Mouse (Mus musculus) embryonic facial prominence, embryonic 11.5 days (tissue): Measurements from ENCODE around the gene Mprip. TPM values are rescaled to one million over a fixed set of nuclear protein-coding genes. Genes with fewer than 3 reads are reported as not detected.
"Not testable (repeated sequence)": the region's sequence is repeated elsewhere in the genome, so short reads cannot be mapped to it uniquely, and the experiment has no call there.

Source experiments
- ATAC-seq: fragments of 200-750 bp; cut with Nextera tagmentation; replicated peaks from 2 replicates; pipeline ENCODE4 v1.8.0; 2017; ENCODE audit warnings: low read depth; ENCODE audit not compliant: insufficient number of reproducible peaks, low FRiP score, low TSS enrichment
- DNase-seq: peaks from one replicate; pipeline ENCODE4 v3.0.0-alpha.2; 2015; ENCODE audit warnings: low spot score
- H3K27ac ChIP-seq: fragments of 300-500 bp; sonication (generic); replicated peaks from 2 replicates; pipeline ENCODE4 v1.5.1; 2014; ENCODE audit warnings: mild to moderate bottlenecking, low read depth, low read length, control low read depth
- H3K27me3 ChIP-seq: fragments of 300-500 bp; sonication (generic); 2 replicates; pipeline ENCODE4 v1.6.1; 2014; ENCODE audit warnings: mild to moderate bottlenecking, low read length, moderate library complexity, mixed read lengths; ENCODE audit not compliant: control insufficient read depth, insufficient read depth
- H3K36me3 ChIP-seq: fragments of 300-500 bp; sonication (generic); replicated peaks from 2 replicates; pipeline ENCODE4 v1.6.1; 2014; ENCODE audit warnings: low read depth, mild to moderate bottlenecking, low read length, moderate library complexity, mixed read lengths; ENCODE audit not compliant: control insufficient read depth, insufficient read depth
- H3K4me1 ChIP-seq: fragments of 300-500 bp; sonication (generic); 2 replicates; pipeline ENCODE4 v1.6.1; 2014; ENCODE audit warnings: low read length, mixed read lengths; ENCODE audit not compliant: control insufficient read depth, insufficient read depth
- H3K4me2 ChIP-seq: fragments of 300-500 bp; sonication (generic); 2 replicates; pipeline ENCODE4 v1.6.1; 2014; ENCODE audit warnings: low read depth, mild to moderate bottlenecking, control low read depth, low read length, moderate library complexity
- H3K4me3 ChIP-seq: fragments of 300-500 bp; sonication (generic); 2 replicates; pipeline ENCODE4 v1.5.1; 2014; ENCODE audit warnings: low read depth, low read length, control low read depth
- H3K9ac ChIP-seq: fragments of 300-500 bp; sonication (generic); replicated peaks from 2 replicates; pipeline ENCODE4 v1.6.1; 2014; ENCODE audit warnings: mild to moderate bottlenecking, control low read depth, low read length
- H3K9me3 ChIP-seq: fragments of 300-500 bp; sonication (generic); replicated peaks from 2 replicates; pipeline ENCODE4 v1.6.1; 2016; ENCODE audit warnings: mild to moderate bottlenecking, low read length, inconsistent platforms, mixed read lengths; ENCODE audit not compliant: control insufficient read depth
- WGBS: fragments of 180-500 bp; shearing (Covaris S2); extraction: QIAGEN DNeasy Blood & Tissue Kit; methylation state at CpG from one replicate; pipeline ENCODE4 v1.1.7; 2014; 5-methylcytosine and 5-hydroxymethylcytosine counted together
- polyA plus RNA-seq: library from polyadenylated mRNA; unstranded; fragments of >200 nt; fragmentation: Nextera tagmentation; extraction: Ambion mirVana; gene quantifications from 2 replicates; pipeline ENCODE4 v1.2.1, GENCODE M21; 2014

Gene Mprip
- polyA plus RNA-seq: 63.9 and 64.8 TPM in 2 replicates

DNA sequence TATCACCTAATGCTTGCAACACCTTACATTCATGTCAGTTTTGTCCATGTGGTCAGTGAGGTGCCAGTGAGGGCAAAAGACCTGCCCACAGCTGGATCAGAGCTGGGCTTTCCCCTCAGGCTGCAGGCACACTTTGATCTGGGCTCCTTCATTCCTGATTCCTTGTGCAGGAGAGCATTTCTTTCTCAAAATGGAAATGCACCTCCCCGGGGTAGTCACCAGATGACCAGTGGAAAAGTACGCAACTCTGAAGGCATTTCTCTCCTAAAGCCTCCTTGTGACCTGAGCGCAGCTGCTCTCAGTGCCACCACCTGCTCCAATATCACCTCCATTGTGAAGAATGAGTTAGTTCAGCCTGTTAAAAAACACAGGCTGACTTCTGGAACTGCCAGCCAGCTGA is at the start of gene Mprip:
TSS of gene Mprip (plus strand) at position 301 of the 400 bp plus-strand sequence.
- H3K4me2 ChIP-seq: peak within 1 kb of the TSS; percentile 71
- DNase-seq (no peak), ATAC-seq (no peak)
- peak within 1 kb of the TSS; percentile 70 for H3K4me3 ChIP-seq
- no peaks in the 10 kb centered on the region for H3K27me3 ChIP-seq
- H3K4me1 ChIP-seq: peaks cover 4% of the 10 kb centered on the region; the same call in 1 of the 2 replicates
- H3K9me3 ChIP-seq: no peaks in the 10 kb centered on the region
- H3K9ac ChIP-seq: peak within 1 kb of the TSS; percentile 89
- no peak within 1 kb of the TSS for H3K27ac ChIP-seq
- WGBS: 58% methylated on average over 3 of the region's 3 CpGs
- no peaks in the 10 kb centered on the region for H3K36me3 ChIP-seq

DNA sequence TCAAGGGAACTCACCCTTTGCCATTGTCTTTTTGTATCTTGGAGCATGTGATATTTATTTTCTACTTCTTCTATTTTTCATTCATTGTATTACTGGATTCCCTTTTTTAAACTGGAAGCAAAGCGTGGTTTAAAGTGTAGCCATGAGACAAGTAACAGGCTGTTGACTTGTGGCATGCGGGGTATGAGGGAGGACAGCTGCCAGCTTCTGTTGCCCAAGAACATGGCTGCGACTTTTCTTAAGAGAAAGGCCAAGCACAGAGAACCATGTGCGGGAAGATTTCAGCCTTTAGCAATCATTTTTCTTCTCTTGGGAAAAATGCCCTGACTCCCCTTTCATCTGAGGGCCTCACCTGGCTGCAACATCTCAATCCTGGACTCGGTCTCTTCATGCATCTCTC is 49.5 kb upstream of the Mprip start:
- Histone ChIP-seq H3K27ac (no peak overlapping the region), H3K4me1 (no peaks in the 10 kb centered on the region), H3K27me3 (no peaks in the 10 kb centered on the region), H3K9ac (no peak overlapping the region), H3K9me3 (no peaks in the 10 kb centered on the region), H3K4me3 (no peak overlapping the region), H3K36me3 (no peaks in the 10 kb centered on the region), H3K4me2 (no peak overlapping the region)
- 88% methylated on average over 5 of the region's 5 CpGs for WGBS
- ATAC-seq: no peak
- no peak for DNase-seq

GRCm38 (mm10) chr11:59614120-59614519 is 47.0 kb upstream of the Mprip start:
- 62% methylated on average over 4 of the region's 4 CpGs for WGBS
- Histone ChIP-seq H3K4me1 (no peaks in the 10 kb centered on the region), H3K27me3 (no peaks in the 10 kb centered on the region), H3K9me3 (no peaks in the 10 kb centered on the region), H3K4me2 (no peak overlapping the region), H3K27ac (no peak overlapping the region), H3K9ac (no peak overlapping the region), H3K4me3 (no peak overlapping the region), H3K36me3 (no peaks in the 10 kb centered on the region)
- ATAC-seq: no peak
- DNase-seq: peak; percentile 38

DNA sequence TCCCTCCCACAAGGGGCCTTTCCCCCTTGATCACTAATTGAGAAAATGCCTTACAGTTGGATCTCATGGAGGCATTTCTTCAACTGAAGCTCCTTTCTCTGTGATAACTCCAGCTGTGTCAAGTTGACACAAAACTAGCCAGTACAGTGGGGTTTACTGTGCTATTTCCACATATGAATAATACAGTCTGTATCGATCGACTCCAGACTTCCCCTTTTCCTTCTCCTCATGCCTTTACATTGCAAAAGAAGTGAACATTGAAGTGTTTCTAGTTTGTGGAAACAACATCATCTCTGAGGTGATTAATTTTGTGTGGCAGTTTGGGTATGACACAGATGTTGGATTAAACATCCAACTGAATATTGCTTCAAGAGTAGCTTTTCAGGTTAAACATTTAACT is 44.1 kb upstream of the Mprip start:
- ATAC-seq: not testable (repeated sequence)
- 88% methylated on average over 2 of the region's 2 CpGs for WGBS

GRCm38 (mm10) chr11:59622214-59622613 is 38.9 kb upstream of the Mprip start:
- H3K4me2 ChIP-seq: no peak overlapping the region
- DNase-seq (no peak), ATAC-seq (no peak)
- no peaks in the 10 kb centered on the region for H3K9me3 ChIP-seq
- H3K27ac ChIP-seq: no peak overlapping the region
- no peaks in the 10 kb centered on the region for H3K36me3 ChIP-seq
- no peaks in the 10 kb centered on the region for H3K27me3 ChIP-seq
- 75% methylated on average over 3 of the region's 3 CpGs for WGBS
- H3K9ac ChIP-seq: no peak overlapping the region
- no peak overlapping the region for H3K4me3 ChIP-seq
- H3K4me1 ChIP-seq: no peaks in the 10 kb centered on the region

More for the DNA sequence above, 44.1 kb upstream of the Mprip start:
- not testable (repeated sequence) for DNase-seq, H3K27me3 ChIP-seq, H3K4me1 ChIP-seq, H3K9me3 ChIP-seq, H3K36me3 ChIP-seq, H3K4me3 ChIP-seq, H3K27ac ChIP-seq, H3K4me2 ChIP-seq, H3K9ac ChIP-seq

DNA sequence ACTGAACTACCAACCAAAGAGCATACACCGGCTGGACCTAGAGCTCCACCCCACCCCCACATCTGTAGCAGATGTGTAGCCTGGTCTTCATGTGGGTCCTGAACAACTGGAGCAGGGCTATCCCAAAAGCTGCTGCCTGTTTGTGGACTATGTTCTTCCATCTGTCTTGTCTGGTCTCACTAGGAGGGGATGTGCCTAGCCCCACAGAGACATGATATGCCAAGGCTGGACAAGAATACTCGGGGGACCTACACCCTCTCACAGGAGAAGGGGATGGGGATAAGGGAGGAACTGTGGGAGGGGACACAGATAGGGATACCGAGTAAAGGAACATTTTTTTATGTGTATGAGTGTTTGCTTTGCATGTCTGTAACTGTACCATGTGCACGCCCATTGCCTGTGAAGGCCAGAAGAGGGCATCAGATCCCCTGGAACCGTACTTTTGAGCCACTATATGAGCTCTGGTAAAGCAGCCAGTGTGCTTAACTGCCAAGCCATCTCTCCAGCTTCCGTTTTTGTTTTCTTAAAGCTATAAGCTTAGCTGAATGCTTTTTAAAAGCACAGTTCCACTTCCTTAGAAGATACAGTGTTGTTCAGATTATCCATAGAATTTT is 37.0 kb upstream of the Mprip start:
- no peak for ATAC-seq
- no peaks in the 10 kb centered on the region for H3K9me3 ChIP-seq
- 34% methylated on average over 6 of the region's 6 CpGs for WGBS

DNA sequence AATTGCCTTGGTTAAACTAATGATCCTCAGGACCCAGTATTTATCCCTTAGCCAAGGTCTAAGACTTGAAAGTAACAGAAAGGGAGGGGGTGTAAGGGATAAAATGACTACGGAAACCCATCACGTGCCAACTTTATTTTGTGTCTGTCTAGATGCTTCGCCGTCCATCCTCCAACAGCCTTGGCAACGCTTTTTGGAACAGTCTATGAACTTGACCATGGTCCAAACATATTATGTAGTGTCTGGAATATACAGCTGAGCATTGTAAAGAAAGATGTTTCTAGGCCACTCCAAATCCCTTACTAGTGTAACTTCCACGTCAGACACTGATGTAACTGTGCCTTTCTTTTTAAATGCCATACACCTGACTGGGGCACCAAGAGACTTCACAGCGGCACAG is 34.9 kb upstream of the Mprip start:
- no peaks in the 10 kb centered on the region for H3K9me3 ChIP-seq
- H3K36me3 ChIP-seq: no peaks in the 10 kb centered on the region
- no peak overlapping the region for H3K4me3 ChIP-seq
- no peaks in the 10 kb centered on the region for H3K4me1 ChIP-seq
- H3K27ac ChIP-seq: no peak overlapping the region
- no peaks in the 10 kb centered on the region for H3K27me3 ChIP-seq
- no peak overlapping the region for H3K4me2 ChIP-seq
- WGBS: 88% methylated on average over 7 of the region's 7 CpGs
- no peak overlapping the region for H3K9ac ChIP-seq
- ATAC-seq: no peak
- DNase-seq: no peak

More for the DNA sequence above, 37.0 kb upstream of the Mprip start:
- H3K36me3 ChIP-seq: no peaks in the 10 kb centered on the region
- no peaks in the 10 kb centered on the region for H3K27me3 ChIP-seq
- DNase-seq: peak; percentile 68
- no peak overlapping the region for H3K9ac ChIP-seq
- H3K4me2 ChIP-seq: no peak overlapping the region
- no peak overlapping the region for H3K27ac ChIP-seq
- no peak overlapping the region for H3K4me3 ChIP-seq
- H3K4me1 ChIP-seq: no peaks in the 10 kb centered on the region

GRCm38 (mm10) chr11:59628177-59628576 is 32.9 kb upstream of the Mprip start:
- no peaks in the 10 kb centered on the region for H3K36me3 ChIP-seq
- no peak overlapping the region for H3K27ac ChIP-seq
- no peak overlapping the region for H3K4me3 ChIP-seq
- no peaks in the 10 kb centered on the region for H3K9me3 ChIP-seq
- H3K4me1 ChIP-seq: no peaks in the 10 kb centered on the region
- H3K4me2 ChIP-seq: no peak overlapping the region
- DNase-seq (no peak), ATAC-seq (no peak)
- no peaks in the 10 kb centered on the region for H3K27me3 ChIP-seq
- 79% methylated on average over 5 of the region's 5 CpGs for WGBS
- H3K9ac ChIP-seq: no peak overlapping the region
